Mouse (Mus musculus): ENCODE data around the gene Akt3. TPM values are rescaled to one million over a fixed set of nuclear protein-coding genes. Genes with fewer than 3 reads are reported as not detected.

Gene Akt3
- total RNA-seq, 1 experiment from 2014 or later, result 76.6 TPM

DNA sequence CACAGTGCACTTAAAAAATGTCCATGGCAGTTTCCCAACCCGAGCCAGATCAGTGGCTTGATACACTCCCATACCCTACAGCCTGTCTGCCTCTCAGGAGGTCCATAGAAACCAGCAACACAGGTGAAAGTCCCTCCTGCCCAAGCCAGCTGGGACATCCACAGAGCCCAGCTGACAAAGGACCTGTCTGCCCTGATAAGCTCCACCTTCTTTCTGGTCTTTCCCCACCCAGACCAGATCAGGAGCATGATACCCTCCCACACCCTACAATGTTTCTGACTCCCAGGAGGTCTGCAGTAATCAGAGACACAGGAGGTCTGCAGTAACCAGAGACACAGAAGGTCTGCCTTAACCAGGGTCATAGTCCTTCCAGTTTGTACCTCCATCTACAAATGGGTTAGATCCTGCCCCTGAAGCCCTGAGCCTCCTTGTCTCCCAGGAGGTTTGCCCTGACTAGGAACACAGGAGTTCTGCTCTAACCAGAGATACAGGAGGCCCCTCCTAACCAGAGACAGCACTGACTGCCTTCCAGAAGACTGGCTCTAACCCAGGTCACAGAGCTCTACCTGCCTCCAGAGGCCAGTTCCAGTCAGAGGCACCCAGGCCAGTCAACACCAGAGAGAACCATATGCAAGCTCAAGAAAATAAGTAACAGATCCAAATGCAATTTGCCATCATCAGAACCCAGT lies 175.9 kb downstream of the Akt3 start:
- 0 out of 2 replicates have a peak, but pooled peaks have one; percentile 40 for ATAC-seq (replicated peaks; ENCODE audit: insufficient number of reproducible peaks, low FRiP score, low TSS enrichment, poor library complexity, severe bottlenecking)

DNA sequence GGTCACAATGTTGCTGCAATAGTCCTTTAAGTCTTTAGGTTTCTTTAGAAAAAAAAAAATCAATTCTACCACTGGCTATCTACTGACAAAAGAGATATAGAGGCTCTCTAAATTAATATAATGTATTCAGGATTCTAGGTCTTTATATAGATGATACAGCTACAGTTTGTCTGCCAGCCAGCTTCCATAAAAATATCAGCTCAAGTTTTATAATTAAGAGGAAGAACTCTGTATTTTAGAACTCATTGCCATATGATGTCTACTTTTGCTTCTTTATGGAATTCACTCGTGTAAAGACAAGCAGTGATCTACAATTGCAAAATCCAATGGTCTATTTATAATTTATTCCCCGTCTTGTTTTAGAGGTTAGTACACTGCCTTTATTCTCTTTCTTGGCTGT lies 188.8 kb downstream of the Akt3 start:
- no peak for ATAC-seq (replicated peaks; ENCODE audit: insufficient number of reproducible peaks, low FRiP score, low TSS enrichment, poor library complexity, severe bottlenecking)

DNA sequence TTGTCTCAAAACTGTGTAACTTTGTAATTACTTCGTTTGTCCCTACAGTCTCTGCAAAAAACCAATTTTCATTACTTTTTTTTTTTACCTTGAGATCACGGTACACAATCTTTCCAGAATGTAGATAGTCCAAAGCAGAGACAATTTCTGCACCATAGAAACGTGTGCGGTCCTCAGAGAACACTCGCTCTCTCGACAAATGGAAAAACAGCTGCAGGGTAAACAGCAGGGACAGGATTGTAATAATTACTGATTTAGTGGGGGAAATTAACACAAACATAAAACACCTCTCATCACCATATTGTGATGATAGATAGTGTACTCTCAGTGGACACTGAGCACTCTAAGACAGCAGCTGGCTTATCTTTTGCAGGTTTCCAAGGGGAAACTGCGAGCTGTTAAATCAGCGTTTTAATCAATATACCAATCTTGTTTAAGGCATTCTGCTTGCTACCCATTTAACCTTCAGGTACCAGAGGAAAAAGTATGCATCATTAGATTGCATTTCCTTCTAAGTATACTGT lies 190.8 kb downstream of the Akt3 start:
- ATAC-seq (replicated peaks; ENCODE audit: insufficient number of reproducible peaks, low FRiP score, low TSS enrichment, poor library complexity, severe bottlenecking), result no peak

DNA sequence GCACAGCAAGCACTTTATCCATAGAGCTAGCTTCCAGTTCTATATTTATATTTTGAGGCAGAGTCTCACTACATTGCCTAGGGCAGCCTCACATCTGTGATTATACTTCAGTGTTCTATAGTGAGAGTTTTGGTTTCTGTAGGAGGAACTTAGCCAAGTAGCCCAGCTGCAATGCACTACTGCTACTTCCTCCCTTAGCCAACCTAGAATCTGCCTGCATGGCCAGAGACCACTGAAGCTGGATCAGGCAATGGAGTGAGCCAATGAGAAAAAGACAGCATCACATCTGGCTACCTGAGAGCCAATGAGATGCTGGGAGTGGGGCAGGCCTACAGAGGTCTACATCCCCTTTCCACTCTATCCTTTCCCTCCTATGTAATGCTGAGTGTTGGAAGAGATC lies 192.3 kb downstream of the Akt3 start:
- ATAC-seq (replicated peaks; ENCODE audit: insufficient number of reproducible peaks, low FRiP score, low TSS enrichment, poor library complexity, severe bottlenecking), result no peak

DNA sequence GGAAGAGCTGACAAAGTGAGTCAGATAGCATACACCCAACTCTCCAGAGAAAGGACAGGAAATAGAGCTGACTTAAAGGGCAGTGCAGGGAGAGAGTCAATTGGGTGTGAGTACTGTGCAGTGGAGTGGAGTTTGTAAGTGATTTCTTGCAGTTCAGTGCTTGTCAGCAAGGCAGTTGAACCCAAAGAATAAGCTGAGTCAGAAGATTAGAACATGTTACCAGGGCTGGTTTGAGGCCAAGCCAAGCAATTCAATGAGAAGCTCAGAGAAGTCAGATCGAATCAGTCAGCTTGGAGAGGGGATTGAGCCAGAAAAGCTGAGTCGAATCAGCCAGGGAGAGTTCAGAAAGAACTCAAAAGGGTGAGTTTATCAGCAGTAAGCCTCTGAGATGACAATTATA lies 196.2 kb downstream of the Akt3 start:
- ATAC-seq (replicated peaks; ENCODE audit: insufficient number of reproducible peaks, low FRiP score, low TSS enrichment, poor library complexity, severe bottlenecking), result no peak

DNA sequence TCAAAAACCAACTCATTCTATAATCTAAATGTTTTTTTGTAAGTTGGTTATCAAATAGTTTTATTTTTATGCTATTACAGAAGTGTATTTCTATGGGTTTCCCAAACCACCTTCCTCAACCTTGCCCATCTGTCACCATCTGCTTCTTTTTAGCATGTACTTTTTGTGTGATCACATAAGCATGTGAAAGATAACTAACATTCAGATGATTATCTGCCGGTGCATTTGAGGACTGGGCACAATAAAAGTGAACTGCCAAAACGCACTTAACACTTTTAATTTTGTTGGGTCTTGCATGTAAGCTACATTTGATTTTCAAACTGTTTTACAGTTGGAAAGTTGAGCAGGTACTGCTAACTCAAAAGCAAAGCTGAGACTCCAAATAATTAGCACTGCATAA lies 203.1 kb downstream of the Akt3 start:
- ATAC-seq (replicated peaks; ENCODE audit: insufficient number of reproducible peaks, low FRiP score, low TSS enrichment, poor library complexity, severe bottlenecking), result no peak

DNA sequence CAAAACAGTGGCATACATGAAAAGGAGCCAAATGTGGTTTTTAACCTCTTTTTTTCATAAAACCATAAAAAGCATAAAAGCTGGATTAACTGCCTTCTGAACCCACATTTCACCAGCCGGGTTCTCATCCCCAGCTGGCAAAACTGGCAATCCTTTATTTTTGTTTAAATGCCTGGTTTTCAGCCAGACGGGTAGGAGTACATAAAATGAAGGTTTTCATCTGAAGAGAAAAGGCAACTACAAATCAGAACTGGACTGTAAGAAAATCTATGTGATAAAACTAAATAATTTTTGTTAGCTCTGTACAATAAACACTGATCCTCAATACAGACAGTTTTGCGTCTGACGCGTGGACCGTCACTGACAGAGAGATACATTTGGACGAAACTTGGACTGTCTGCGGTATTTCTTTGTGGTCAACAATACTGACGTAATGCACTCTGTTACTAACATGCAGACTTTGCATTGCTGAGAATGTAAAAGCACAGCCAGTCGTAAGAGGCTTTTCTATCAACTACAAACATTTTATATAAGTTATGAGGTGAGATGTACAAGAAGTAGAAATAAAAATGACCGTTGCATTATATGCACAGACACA lies 206.5 kb downstream of the Akt3 start:
- no peak for ATAC-seq (replicated peaks; ENCODE audit: insufficient number of reproducible peaks, low FRiP score, low TSS enrichment, poor library complexity, severe bottlenecking)

DNA sequence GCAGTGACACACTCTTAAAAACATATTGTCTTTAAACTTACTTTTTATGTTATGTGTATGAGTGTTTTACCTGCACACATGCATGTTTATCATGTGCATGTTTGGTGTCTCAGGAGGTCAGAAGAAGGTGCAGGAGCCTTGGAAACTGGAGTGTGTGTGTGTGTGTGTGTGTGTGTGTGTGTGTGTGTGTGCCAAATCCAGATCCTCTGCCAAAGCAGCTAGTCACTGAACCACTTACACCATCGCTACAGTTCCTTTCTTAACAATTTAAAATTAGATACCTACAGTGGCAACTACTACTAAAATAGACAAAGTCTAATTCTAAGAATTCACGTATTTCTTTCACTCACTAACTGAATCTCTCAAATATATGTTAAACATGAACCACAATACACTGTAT lies 209.2 kb downstream of the Akt3 start:
- ATAC-seq (replicated peaks; ENCODE audit: insufficient number of reproducible peaks, low FRiP score, low TSS enrichment, poor library complexity, severe bottlenecking), result no peak

DNA sequence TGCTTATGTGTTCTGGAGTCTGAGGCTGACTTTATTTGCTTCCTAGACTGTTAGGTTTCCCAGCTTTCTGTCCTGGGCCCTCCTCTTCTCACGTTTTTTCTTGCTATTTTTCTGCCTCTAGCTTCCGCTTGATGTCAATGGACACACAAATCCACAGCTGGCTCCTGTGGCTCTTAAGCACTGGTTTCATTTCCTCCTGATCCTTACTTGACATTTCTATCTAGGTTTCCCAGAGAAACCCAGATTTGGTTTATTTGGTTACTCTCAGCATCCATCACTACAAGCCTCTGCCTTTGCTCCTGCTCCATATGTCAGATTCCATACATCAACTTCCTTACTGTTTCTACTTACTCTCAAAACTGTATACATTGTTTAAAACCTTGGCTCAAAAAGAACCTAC lies 211.0 kb downstream of the Akt3 start:
- no peak for ATAC-seq (replicated peaks; ENCODE audit: insufficient number of reproducible peaks, low FRiP score, low TSS enrichment, poor library complexity, severe bottlenecking)

DNA sequence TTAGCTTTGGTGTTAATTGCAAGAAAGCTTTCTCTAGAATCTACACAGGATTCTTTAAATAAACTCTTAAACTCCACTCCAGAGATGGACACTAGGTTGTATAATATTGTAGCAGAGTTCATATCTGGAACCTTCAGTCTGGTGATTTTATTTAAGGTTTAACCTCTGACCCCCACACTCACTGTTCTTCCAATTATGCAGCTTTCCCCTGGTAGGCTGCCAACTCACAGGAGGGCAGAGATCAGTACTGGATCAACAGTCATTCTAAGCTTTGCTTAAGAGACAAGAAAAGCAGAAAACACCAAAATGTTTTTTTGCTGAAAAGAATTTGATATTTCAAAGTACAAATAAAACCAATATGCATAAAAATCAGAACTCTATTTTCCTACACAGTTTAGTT lies 212.1 kb downstream of the Akt3 start:
- ATAC-seq (replicated peaks; ENCODE audit: insufficient number of reproducible peaks, low FRiP score, low TSS enrichment, poor library complexity, severe bottlenecking), result no peak

DNA sequence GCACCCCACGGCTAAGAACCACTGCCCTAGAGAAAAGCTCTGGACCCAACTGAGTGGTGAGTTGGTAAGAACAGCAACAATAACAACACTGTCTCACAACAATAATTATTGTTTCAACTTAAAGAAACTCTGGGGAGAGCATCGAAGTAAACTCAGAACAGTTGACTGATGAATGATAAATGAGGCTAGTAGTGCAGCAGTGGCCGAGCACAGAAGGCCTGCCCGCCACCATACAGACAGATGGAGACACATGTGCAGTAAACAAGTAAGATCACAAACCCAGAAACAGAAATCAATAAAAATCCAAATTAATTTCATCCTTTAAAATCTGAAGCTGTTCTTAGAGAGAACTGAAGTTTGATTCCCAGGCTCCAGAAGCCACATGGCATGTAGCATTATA lies 217.9 kb downstream of the Akt3 start:
- no peak for ATAC-seq (replicated peaks; ENCODE audit: insufficient number of reproducible peaks, low FRiP score, low TSS enrichment, poor library complexity, severe bottlenecking)

DNA sequence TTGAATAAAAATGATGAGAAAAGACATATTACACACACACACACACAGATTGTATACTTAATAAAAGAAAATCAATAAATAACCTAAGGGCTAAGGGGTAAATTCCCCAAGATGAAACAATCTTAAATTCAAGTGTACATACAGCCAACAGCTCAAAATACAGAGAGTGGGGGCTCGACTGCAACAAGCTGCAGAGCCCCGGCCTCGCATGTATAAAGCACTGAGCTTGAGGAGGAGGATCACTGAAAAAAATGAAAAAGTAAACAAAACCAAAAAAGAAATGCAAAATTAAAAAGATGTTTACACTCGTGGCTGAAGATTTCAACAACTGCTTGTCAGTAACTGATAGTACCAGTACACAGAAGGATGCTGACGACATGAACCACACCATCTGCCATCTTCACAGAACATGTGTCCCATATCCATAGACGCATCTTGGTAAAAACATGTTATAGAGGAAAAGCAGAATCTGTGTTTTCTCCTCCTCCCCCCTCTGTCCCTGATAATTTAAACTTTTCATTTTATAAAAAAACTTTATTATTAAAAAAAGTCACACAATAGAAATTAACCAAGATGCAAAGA lies 218.8 kb downstream of the Akt3 start:
- ATAC-seq (replicated peaks; ENCODE audit: insufficient number of reproducible peaks, low FRiP score, low TSS enrichment, poor library complexity, severe bottlenecking), result no peak

DNA sequence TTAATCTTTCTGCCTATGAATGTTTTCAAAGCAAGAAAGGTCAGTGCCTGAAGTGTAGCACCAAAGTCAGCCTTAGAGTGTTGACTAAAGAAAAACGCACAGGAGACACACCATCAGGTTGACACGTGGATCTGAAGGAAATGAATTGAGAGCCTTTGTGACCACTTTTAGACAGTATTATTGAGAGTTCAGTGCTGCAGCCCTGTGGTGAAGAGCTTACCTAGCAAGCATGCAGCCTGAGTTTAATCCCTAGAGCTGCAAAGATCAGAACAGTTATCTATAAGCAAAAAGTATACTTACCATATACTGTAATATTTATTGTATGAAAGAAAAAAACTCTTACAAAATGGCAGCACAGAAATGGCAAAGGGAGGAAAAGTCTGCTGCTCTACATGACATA lies 219.6 kb downstream of the Akt3 start:
- no peak for ATAC-seq (replicated peaks; ENCODE audit: insufficient number of reproducible peaks, low FRiP score, low TSS enrichment, poor library complexity, severe bottlenecking)

DNA sequence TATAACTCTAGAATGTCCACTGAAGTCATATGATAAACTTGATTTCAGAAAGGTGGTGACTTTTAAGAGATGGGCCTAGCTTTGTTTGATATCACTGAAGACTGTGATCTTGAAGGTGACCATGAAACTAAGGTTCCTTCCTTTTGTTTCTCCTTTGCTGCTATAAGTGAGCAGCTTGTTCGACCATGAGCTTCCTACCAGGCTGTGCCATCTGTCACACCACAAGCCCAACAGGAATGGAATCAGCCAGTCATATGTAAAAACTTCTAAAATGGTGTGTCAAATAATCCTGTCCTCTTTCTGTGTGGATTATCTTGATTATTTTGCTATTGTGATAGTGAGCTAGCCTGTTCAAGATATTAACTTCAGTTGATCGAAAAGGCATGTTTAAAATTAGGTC lies 222.5 kb downstream of the Akt3 start:
- ATAC-seq (replicated peaks; ENCODE audit: insufficient number of reproducible peaks, low FRiP score, low TSS enrichment, poor library complexity, severe bottlenecking), result no peak

DNA sequence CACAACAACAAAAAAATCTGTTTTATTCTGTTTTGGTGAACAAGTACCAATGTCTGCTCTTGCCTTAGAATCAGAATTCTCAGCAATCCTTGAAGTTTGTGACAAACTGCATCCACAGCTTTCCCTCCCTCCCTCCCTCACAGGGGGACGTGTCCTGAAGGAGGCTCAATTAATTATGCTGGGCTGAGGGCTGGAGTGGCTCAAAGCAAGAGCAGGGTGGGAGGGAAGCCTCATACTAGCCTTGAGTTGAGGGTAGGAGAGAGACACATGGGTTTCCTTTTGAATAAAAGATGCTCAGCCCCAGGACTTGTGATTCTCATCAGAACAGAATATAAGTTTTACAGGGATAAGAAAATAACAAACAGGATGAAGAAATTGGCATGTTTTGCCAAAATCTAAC lies 225.8 kb downstream of the Akt3 start:
- ATAC-seq (replicated peaks; ENCODE audit: insufficient number of reproducible peaks, low FRiP score, low TSS enrichment, poor library complexity, severe bottlenecking), result no peak

DNA sequence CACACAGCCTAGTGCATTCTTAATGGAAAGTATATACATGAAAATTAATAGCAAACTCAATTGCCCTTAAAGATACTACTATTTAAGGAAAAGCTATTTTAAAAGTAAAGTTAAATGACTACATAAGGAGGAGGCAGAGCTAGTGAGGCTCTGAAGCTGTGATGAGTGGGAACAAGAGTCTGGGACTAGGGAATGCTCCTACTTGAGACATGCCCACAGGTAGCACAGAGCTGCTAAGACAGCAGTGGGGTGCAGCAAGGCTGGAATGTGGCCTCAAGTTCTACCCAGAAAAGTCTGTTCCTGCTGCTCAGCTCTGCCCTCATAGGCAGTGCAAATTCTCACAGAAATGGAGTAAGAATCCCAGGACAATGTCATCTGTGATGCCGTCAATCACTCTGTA lies 226.8 kb downstream of the Akt3 start:
- no peak for ATAC-seq (replicated peaks; ENCODE audit: insufficient number of reproducible peaks, low FRiP score, low TSS enrichment, poor library complexity, severe bottlenecking)

DNA sequence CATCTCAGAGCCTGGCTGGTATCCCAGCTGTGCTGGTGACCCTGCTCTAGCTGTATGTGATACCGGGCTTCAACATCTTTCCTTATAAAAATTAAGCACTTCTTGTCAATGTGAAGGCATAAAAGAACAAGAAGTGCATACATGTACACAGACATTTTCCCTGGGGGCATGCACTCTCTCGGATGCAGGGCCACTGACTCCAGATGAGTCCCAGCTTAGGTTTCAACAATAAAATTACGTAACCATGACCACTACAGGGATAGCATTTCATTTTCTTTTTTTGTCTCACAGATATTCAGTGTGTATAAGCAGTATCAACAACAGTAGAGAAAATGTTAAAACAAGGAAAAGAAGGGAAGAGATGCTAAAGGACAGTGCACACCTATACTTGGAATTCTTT lies 227.3 kb downstream of the Akt3 start:
- ATAC-seq (replicated peaks; ENCODE audit: insufficient number of reproducible peaks, low FRiP score, low TSS enrichment, poor library complexity, severe bottlenecking), result no peak

DNA sequence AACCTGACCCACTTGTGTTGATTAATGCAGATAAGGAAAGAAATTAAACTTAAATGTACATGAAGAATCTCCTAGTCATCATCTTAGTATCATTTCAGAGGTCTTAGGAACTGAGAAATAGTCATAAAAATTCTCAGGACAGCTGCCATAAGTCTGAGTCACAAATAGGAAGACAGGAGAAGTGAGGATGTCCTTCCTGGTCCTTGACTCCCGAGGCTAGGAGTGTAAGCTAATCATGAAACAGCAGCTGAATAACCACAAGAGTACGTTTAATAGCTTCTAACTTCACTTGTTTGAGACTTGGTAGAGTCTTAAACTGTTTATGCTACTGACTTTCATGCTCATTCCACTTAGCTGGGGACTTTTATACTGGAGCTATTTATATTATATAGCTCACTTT lies 229.0 kb downstream of the Akt3 start:
- no peak for ATAC-seq (replicated peaks; ENCODE audit: insufficient number of reproducible peaks, low FRiP score, low TSS enrichment, poor library complexity, severe bottlenecking)

DNA sequence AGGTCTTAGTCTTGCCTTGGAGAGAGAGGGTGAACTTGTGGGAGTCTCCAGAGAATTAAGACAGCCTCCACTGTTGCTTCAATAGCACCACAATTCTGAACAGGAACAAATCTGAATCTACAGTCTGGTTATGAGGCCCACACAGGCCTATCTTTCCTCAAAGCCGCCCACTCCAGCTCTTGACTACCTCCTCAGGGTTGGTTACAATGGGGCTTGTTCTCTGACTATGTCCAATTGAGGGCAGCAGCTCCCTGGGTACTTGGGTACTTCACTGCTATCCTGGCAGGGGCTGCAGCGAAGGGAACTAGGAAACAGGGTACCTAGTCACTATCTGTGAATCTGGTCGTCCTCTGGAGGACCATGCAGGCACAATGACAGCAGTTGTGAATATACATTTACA lies 230.3 kb downstream of the Akt3 start:
- ATAC-seq (replicated peaks; ENCODE audit: insufficient number of reproducible peaks, low FRiP score, low TSS enrichment, poor library complexity, severe bottlenecking), result no peak

DNA sequence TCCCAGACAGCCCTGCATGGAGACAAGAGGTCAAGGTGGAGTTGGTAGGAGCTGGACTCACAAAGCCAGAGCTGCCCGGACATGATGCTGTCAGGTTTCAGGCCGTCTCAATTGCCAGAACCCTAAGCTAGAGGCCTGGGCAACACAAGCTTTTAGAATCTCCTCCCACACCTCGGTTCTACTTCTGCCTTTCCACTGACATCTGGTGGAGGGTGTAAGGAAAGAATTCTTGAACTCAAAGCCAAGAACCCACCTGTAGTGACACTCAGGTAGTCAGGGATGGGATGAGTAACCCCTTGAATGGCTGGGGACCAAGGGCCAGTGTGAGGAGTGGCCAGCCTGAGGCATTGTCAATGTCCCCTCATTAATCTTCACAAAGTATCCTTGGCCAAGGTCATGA lies 235.3 kb downstream of the Akt3 start:
- no peak for ATAC-seq (replicated peaks; ENCODE audit: insufficient number of reproducible peaks, low FRiP score, low TSS enrichment, poor library complexity, severe bottlenecking)

Measured in monocyte, adult 5-6 weeks (primary cell).